Mouse (Mus musculus) telencephalon, adult 2 months (tissue): ENCODE measurements around the gene Chst5.

Experiments used
- DNase-seq: peaks from one replicate; pipeline ENCODE4 v3.0.0-alpha.2; 2011; ENCODE audit warnings: low read depth, low spot score

The Chst5 gene

DNA sequence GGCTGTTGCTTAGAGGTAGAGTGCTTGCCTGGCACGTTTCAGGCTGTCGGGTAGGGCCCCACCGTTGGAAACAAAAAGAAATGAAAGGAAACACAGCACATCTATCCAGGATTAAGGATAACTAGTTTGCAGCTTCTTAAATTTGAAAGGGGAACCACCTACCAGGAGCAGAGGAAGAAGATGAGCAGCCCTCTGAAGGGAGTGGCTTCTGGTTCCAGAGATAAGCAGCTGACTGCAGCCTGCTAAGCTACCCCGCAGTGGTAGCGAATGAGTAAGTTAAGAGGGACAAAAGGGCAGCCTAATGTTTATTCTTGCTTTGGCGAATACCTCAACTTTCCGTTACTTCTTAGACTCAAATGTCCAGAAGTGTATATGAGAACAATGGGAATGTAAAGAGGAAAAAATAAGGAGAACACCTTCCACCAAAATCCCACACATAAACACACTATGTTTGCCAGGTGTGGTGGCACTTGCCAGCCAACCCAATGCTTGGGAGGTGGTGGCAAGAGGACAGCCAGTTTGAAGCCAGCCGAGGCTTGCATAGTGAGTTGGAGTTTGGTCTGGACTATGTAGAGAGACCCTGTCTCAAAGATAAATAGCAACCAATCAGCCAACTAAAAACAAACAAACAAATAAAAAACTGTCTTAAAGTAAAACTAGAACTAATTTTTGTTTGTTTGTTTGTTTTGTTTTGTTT lies 19.5 kb upstream of the Chst5 start:
- no peak for DNase-seq

DNA sequence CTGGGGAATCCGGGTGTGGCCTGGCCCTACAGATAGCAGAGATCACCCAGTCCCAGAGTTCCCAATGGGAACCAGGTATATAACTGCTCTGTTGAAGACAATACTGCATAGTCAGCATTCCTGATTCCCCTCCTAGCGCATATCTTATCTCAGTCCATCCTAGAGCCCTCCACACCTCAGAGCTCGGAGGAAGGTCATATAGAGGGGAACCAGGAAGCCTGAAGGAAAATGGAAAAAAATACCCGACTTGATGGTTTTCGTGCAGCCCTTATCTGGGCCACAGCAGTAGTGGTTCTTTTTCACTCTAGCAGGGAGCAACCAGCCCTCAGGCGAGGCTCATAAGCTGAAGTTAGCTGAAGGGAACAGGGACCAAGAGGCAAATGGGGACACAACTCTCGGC lies 14.7 kb upstream of the Chst5 start:
- no peak for DNase-seq

- peak; percentile 27 for DNase-seq
Measured at GRCm38 (mm10) chr8:111923383-111923804, 13.1 kb upstream of the Chst5 start.

DNA sequence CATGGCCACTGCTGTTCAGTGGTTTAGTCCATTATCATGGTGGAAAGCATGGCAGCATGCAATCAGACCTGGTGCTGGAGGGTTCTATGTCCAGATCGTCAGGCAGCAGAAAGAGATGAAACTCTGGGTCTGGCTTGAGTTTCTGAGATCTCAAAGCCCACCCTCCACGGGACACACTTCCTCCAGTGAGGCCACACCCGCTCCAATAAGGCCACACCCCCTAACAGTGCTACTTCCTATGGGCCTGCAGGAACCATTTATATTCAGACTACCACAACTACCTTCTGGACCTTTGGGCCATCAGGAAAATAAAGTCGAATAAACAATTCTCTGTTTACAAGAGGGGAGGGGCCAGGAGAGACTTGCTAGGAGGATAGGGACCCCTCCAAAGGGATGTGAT lies 10.7 kb upstream of the Chst5 start:
- no peak for DNase-seq

DNA sequence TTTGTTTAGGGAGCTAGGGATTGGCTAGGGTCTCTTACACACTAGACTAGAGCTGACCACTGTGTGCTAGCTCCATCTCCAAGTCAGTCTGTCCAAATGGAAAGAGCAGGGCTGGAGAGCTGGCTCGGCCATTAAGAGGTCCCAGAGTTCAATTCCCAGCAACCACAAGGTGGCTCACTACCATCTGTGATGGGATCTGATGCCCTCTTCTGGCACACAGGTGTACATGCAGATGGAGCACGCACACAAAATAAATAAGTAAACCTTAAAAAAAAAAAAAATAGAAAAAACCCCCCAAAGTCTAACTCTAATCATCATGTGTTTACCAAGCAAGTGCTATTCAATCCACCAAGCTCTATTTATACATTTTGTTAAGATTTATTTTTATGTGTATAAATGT lies 9.4 kb upstream of the Chst5 start:
- DNase-seq = no peak

GRCm38 (mm10) chr8:111912860-111913432 lies 2.7 kb upstream of the Chst5 start:
- DNase-seq = peak; percentile 6

DNA sequence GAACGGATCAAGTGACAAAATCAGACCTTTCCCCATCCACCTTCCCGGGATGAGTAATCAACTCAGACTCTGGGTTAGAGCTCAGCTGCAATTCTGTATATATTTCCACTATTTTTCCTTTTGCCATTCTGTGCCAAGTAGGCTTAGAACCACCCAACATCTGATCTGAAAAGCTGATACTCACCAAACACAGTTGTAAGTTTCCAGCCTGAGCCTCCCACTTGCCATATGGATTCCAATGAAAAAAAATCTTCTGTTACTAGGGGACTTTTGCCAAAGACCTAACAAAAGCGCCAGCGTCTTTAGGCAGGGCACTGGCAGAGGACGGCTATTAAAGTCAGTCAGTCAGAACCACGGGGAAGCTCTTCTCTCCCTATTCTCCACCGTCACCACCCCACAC lies 1.3 kb upstream of the Chst5 start:
- peak; percentile 87 for DNase-seq

DNA sequence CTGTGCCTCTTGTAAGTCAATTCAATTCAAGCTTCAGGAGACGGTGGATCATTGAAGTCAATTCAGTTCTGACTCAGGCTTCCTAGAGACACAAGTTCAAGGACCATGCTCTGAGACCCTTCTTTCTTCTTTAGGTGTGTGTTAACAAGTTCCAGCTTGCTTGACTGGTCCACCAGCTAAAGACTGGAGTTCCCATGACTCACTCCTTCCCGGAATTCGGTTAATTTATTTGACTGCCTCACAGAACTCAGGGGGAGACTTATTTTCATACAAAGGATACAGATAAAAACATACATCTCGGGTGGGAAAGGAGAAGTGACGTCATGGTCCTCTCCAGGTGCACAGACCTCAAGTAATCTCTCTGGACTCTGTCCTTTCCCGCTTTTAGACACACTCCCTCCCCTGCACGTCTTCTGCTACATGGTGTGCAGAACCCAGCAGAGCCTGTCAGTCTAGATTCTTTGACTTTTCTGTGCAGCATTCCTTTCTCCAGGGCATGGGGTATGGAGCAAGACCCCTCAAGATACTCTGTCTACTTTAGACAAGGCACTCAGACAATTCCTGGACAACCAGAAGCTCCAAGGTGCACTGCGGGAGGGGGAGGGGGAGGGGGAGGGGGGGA lies 4.6 kb downstream of the Chst5 start:
- DNase-seq = no peak

DNA sequence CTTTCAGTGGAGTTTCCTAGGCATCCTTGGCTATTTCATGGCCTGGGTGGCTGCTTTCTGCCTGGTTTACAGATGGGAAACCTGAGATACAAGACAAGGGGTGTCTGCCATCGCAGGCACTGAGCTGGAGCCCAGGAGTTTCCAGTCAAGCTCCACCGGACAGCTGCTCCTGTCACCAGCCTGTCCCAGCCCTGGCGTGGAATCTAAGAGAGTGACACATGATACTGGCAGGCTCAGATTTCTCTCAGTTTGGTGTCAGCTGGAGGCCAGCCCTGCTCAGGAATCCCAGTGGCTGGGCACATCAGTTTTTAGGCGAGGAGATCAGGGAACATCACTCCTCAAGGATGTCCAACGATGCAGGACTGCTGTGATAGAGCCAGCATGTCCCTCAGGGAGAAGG lies 8.2 kb downstream of the Chst5 start:
- DNase-seq = no peak

DNA sequence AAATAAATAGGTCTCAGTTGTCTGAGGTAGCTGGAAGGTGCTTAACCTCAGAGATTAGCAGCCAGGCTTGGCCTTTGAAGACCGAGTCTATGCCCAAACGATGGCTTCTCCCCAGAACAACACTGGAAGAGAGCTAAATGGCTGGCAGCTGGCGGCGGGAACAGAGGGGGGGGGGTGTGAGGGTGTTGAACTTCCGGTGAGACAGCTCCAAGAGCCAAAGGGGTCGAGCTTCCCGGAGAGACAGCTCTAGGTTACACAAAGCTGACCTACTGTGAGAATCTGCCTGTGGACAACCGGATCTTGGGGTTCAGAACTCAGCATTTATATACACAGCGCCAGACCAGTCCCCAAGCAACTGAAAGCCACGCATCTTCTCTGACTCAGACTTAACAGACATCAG lies 11.7 kb downstream of the Chst5 start:
- DNase-seq = no peak

DNA sequence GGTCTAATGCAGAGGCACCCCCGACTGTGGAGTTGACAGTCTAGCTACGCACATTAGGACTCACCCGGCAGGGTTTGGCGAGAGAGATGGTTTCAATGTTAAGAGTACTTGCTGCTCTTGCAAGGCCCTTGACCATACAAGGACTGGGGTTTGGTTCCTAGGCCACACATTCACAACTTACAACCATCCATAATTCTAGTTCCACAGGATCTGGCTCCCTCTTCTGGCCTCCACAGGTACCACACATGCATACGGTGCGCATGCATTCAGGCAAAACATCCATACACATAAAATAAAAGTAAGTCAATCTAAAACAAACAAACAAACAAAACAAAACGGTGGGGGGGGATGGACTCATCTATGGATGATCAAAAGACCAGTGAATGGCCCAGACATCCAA lies 15.3 kb downstream of the Chst5 start:
- DNase-seq = no peak

DNA sequence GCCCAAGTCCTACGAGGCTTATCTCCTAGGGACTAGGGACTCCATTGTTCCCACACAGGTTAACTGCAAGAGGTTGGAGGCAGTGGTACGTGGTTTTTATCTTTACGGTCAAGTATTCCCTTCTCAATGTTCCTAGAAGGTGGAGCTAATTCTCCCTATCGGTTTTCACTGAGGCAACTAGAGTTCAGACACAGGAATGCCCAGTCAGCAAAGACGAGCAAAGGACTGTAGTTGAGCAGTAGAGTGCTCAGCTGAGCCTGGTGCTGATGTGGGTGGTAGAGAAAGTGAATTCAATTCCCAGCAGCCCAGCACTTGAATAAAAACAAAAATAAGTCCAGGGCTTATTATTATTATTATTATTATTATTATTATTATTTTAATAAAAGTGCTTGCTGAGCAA lies 17.6 kb downstream of the Chst5 start:
- no peak for DNase-seq

DNA sequence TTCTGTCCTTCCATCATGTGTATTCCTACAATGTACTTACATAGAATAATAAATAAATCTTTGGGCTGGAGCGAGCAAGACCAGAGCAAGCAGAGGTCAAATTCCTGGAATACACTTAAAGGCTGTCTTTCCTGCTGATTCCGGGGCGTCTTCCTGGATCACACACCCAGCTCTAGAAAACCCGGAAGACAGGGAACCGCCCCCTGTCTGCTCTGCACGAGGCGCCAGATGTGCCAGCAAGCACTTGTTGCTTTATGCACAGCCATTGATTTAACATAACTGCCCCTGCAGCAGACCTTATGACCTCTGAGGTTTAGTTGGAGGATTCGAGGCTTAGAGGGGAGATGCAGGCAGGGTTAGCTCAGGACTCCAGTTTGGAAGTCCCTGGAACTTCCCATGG lies 18.3 kb downstream of the Chst5 start:
- DNase-seq = no peak

DNA sequence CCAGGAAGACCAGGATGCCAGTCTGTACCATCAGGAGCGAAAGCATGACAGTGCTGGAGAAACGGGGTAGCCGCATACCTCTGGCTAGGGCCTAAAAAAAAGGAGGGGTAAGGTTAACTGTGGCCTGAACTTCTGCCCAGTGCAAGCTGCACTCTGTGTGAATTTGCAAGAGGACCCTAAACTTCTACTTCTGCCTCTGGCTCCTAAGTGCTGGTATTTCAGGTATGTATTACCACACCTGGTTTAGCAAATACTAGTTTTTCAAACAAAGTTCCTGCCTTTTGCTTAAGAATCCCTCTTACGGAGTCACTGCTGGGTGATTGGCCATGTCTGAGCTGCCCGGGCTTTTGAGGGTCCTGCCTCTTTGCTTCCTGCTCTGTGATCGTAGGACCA lies 19.3 kb downstream of the Chst5 start:
- DNase-seq = no peak

DNA sequence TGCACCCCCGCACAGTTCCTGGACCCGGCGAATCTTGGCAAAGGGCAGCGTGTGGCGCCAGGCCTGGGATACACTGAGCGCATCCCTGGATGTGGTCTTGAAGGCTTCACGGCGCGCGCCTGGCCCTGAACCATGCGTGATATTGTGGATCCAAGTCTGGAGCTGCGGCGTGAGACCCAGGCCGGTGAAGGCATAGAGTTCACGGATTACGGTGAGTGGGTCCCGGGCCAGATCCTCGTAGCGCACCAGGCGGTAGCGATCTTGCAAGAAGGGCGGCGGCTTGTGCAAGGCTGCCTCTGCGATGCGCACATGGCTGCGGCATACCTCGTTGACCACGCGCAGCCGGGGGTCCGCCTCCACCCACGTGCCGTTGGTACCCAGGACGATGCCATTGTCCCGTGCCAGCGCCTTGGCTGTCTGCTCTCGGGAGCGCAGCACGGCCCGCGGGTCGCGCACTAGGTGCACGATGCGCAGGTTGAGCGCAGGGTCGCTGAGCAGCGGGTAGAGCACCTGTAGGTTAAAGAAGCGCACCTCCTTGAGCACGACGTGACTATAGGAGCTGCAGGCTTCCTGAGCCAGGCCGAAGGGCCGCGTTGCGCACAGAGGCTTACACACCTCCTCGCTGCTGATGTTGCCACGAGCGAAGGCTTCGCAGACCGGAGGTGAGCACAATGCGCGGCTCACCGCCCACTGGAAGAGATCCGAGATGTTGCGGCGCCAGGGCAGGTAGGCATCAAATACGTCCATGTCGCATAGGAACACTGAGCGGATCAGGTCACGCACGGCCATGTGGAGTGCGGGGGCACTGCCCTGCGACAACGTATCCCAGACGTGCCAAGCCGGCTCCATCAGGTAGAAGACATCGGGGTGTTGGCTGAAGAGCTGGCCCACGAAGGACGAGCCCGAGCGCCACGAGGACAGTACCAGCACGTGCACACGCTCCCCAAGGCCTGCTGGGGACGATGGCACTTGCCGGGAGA lies 20.0 kb downstream of the Chst5 start:
- DNase-seq = no peak

DNA sequence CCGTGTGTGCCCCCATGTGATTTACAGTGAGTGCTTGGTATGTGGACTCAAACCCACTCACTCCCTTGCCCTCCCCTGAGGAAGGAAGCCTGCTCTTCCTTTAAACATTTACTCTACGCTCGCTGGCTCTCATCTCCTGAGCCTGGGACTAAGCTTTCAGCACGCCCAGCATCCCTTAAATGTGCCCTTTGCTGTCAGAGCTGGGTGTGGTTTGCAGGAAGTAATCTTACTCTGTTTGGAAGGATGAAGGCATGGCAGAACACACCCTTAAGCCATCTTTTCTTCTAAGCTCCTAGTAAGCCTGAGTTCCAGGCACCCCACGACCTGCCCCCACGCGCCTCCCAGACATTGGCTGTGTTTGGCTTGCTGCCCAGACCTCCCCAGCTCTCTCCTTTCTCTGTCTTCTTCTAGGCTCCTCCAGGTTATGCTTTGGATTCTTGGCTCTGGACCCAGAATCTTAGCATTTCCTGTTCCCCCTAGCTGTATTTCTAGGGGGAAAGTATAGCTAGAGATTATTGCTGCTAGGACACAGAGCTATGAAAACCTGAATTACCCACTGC lies 22.1 kb downstream of the Chst5 start:
- DNase-seq = no peak

DNA sequence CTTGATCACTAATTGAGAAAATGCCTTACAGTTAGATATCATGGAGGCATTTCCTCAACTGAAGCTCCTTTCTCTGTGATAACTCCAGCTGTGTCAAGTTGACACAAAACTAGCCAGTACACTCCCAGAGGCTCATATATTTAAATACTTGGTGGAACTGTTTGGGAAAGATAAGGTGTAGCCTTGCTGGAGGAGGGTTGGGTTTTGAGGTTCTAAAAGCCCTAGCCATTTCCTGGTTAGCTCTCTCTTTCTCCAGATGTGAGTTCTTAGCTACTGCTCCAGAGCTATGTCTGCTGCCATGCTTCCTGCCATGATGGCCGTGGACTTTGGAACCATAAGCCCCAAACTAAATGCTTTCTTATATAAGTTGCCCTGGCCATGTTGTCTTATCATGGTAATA lies 22.8 kb downstream of the Chst5 start:
- DNase-seq = no peak

- no peak for DNase-seq
Measured at GRCm38 (mm10) chr8:111883615-111884014, 26.6 kb downstream of the Chst5 start.

DNA sequence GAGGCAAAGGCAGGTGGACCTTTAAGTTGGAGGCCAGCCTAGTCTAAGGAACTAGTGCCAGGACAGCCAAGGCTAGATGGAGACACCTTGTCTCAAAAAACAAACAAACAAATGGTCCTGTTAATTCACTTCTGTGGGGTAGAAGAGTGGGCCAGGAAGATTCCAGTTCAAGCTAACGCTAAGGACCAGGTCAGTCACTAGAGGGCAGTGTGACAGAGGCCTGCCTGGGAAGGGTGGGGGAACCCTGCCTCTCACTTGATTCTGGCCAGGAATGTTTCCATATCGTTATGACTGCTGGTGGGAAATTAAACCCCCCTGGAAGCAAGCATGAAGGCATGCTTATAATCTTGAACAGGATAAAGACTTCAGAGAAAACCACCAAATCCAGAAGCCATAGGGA lies 28.7 kb downstream of the Chst5 start:
- DNase-seq = no peak

GRCm38 (mm10) chr8:111877711-111878110 lies 32.5 kb downstream of the Chst5 start:
- no peak for DNase-seq

GRCm38 (mm10) chr8:111876355-111876948 lies 33.8 kb downstream of the Chst5 start, which contains the start of gene Tmem170:
TSS of gene Tmem170 (minus strand) at chr8:111876750.
- DNase-seq = peak; percentile 93
